Mouse (Mus musculus): ENCODE results near the gene Usp43. TPM values are rescaled to one million over a fixed set of nuclear protein-coding genes. Genes with fewer than 3 reads are reported as not detected.

The Usp43 gene
- polyA plus RNA-seq, 1 experiment, result 6.1 TPM

DNA sequence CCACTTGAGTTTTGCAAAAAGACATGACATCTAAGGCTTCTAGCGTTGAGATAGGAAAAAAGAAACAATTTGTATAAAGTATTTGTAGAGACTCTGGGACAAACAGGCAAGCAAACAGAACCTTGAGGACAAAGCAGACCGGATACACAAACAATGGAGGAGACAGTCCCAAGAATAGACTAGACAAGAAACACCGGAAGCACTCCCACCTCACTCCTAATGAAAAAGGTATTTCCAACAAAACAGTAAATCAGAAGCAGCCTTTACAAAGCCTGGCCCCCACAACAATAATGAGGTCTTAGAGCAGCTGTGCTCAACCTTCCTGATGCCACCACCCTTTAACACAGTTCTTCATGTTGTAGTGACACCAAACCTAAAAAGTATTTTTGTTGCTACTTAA lies 4.8 kb downstream of the Usp43 start:
- TF ChIP-seq CTCF (IDR thresholded peaks at IDR 0.05; ENCODE audit: extremely low read depth, insufficient read depth, low read length), result no peak
- no peaks in the 10 kb centered on the region for H3K4me1 ChIP-seq (ENCODE audit: control insufficient read depth, insufficient read depth, low read length)
- no peak overlapping the region for H3K4me3 ChIP-seq (ENCODE audit: insufficient read depth, low read length)
- no peak overlapping the region for H3K27ac ChIP-seq (ENCODE audit: insufficient read depth, low read length)

DNA sequence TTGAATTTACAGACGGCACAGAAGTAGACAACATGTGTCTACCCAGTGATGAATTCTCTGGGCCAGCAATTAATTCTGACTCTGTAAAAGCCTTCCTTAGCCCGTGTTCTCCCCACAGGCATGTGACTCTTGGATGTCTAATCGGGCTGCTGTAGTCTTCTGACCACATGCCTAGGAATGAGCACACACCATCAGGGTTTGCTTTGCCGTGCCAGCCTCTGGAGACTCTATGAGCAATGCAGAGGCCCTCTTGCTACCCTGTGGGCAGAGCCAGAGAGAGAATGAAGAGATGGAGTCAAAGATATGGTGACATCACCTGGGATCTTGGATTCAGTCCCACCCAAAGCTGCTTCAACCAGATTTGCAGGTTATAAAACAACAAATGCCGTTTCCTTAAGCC lies 10.9 kb downstream of the Usp43 start:
- TF ChIP-seq CTCF (IDR thresholded peaks at IDR 0.05; ENCODE audit: extremely low read depth, insufficient read depth, low read length), result no peak
- no peak for TF ChIP-seq POLR2A (IDR thresholded peaks at IDR 0.05; ENCODE audit: extremely low read depth, insufficient read depth, low read length)
- Histone ChIP-seq H3K4me1 (ENCODE audit: control insufficient read depth, insufficient read depth, low read length) (no peaks in the 10 kb centered on the region), H3K27ac (ENCODE audit: insufficient read depth, low read length) (no peak overlapping the region), H3K4me3 (ENCODE audit: insufficient read depth, low read length) (no peak overlapping the region)

DNA sequence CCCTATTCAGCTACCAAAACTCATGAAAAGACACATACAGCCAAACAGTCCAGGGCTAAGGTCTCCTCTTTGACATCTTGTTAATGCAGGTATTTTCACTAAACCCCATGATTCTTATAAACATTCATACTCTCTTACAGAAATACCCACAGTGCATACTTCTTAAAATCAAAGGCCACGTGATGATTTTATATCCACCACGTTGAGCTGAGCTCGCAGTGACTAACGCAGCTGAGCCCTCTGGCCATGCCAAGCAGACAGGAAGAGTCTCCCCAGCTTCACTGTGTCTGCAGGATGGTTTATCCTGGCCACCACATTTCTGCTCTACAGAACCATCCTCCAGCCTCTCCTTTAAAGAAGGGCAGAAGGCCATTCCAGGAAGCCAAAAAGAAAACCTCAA lies 18.2 kb downstream of the Usp43 start:
- Histone ChIP-seq H3K27ac (ENCODE audit: insufficient read depth, low read length) (no peak overlapping the region), H3K4me1 (ENCODE audit: control insufficient read depth, insufficient read depth, low read length) (no peaks in the 10 kb centered on the region), H3K4me3 (ENCODE audit: insufficient read depth, low read length) (no peak overlapping the region)
- no peak for TF ChIP-seq POLR2A (IDR thresholded peaks at IDR 0.05; ENCODE audit: extremely low read depth, insufficient read depth, low read length)
- TF ChIP-seq CTCF (IDR thresholded peaks at IDR 0.05; ENCODE audit: extremely low read depth, insufficient read depth, low read length), result no peak

DNA sequence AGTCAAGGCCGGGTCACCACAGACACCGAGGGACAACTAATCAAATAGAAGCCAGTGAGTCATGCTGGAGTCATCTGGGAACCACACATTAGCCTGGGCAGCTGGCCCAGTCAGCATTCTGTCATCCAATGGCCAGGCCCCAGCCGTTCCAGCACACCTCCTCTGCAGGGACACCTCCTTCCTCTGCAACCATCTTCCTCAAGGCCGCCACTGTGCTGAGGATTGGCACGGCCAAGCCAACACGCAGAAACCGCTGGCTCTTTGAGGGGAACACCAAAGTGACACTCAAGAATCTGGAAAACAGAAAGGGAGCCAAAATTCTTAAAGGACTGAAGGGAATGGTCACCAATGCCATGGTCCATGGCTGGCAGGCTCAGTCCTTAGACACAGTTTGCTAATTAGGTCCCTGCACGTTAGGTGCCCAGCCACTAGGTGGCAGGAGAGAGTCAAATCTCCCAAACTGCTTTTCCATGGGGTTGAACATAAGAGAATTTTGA lies 24.8 kb downstream of the Usp43 start:
- H3K4me3 ChIP-seq (ENCODE audit: insufficient read depth, low read length), result no peak overlapping the region
- peaks cover 3% of the 10 kb centered on the region; the same call in 1 of the 2 replicates for H3K4me1 ChIP-seq (ENCODE audit: control insufficient read depth, insufficient read depth, low read length)
- TF ChIP-seq CTCF (IDR thresholded peaks at IDR 0.05; ENCODE audit: extremely low read depth, insufficient read depth, low read length) (peak; percentile 86), POLR2A (IDR thresholded peaks at IDR 0.05; ENCODE audit: extremely low read depth, insufficient read depth, low read length) (no peak)
- H3K27ac ChIP-seq (ENCODE audit: insufficient read depth, low read length), result no peak overlapping the region

DNA sequence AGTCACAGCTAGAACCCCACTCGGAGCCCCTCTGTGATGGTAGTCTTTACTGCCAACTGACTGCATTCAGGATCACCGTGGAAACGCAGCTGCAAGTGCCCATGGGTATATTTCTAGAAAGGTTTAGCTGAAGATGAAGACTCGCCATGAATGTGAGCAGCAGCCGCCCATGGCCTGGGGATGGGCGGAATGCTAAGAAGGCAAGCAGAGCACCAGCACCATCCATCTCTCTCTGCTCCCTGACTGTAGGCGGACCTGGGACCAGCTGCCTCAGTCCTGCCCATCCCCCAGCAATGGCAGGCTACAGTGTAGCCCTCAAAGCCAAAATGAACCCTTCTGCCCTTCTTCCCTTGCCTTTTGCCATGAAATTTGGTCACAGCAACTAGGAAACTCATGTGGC lies 26.3 kb downstream of the Usp43 start:
- H3K4me3 ChIP-seq (ENCODE audit: insufficient read depth, low read length), result no peak overlapping the region
- H3K27ac ChIP-seq (ENCODE audit: insufficient read depth, low read length), result no peak overlapping the region
- TF ChIP-seq POLR2A (IDR thresholded peaks at IDR 0.05; ENCODE audit: extremely low read depth, insufficient read depth, low read length) (no peak), CTCF (IDR thresholded peaks at IDR 0.05; ENCODE audit: extremely low read depth, insufficient read depth, low read length) (no peak)
- peaks cover 3% of the 10 kb centered on the region; the same call in 1 of the 2 replicates for H3K4me1 ChIP-seq (ENCODE audit: control insufficient read depth, insufficient read depth, low read length)

DNA sequence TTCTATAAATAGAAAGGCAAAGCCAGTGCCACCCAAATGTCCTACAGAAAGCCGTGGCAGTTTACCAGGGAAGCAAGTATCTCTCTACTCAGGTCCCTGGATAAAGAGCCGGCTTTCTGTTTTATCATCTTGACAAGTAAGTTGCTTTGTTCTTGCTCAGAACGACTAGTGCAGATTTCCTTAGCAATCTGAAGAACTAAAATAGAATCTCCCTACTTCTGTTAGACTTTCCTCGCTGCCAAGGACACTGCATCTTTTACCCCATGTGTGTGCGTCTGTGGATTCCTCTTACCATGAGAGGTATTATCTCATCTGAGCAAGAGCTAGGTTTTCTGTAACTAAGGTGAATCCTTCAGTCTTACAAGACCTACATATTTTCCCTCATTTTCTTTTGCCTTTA lies 33.4 kb downstream of the Usp43 start:
- Histone ChIP-seq H3K4me3 (ENCODE audit: insufficient read depth, low read length) (no peak overlapping the region), H3K27ac (ENCODE audit: insufficient read depth, low read length) (peak overlapping the region; percentile 90), H3K4me1 (ENCODE audit: control insufficient read depth, insufficient read depth, low read length) (peaks cover 8% of the 10 kb centered on the region)
- TF ChIP-seq CTCF (IDR thresholded peaks at IDR 0.05; ENCODE audit: extremely low read depth, insufficient read depth, low read length), result no peak
- no peak for TF ChIP-seq POLR2A (IDR thresholded peaks at IDR 0.05; ENCODE audit: extremely low read depth, insufficient read depth, low read length)

DNA sequence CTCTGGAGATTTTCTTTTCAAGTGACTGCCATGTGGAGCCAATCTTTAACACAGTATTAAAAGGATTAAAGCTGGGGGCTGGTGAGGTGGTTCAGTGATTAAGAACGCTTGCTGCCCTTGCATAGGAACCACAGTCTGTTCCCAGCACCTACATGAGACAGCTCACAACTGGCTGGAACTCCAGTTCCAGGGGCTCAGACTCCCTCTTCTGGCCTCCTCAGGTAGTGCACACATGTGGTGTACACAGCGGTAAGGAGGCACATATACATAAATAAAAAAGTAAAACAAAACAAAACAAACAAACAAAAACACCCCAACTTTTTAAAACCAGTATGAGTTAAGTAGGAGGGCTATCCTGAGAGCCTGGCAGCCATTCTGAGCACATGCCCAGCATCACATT lies 36.0 kb downstream of the Usp43 start:
- Histone ChIP-seq H3K4me3 (ENCODE audit: insufficient read depth, low read length) (no peak overlapping the region), H3K4me1 (ENCODE audit: control insufficient read depth, insufficient read depth, low read length) (peaks cover 8% of the 10 kb centered on the region), H3K27ac (ENCODE audit: insufficient read depth, low read length) (no peak overlapping the region)
- TF ChIP-seq CTCF (IDR thresholded peaks at IDR 0.05; ENCODE audit: extremely low read depth, insufficient read depth, low read length) (0 out of 2 replicates have a peak, but pooled peaks have one; percentile 14), POLR2A (IDR thresholded peaks at IDR 0.05; ENCODE audit: extremely low read depth, insufficient read depth, low read length) (no peak)

DNA sequence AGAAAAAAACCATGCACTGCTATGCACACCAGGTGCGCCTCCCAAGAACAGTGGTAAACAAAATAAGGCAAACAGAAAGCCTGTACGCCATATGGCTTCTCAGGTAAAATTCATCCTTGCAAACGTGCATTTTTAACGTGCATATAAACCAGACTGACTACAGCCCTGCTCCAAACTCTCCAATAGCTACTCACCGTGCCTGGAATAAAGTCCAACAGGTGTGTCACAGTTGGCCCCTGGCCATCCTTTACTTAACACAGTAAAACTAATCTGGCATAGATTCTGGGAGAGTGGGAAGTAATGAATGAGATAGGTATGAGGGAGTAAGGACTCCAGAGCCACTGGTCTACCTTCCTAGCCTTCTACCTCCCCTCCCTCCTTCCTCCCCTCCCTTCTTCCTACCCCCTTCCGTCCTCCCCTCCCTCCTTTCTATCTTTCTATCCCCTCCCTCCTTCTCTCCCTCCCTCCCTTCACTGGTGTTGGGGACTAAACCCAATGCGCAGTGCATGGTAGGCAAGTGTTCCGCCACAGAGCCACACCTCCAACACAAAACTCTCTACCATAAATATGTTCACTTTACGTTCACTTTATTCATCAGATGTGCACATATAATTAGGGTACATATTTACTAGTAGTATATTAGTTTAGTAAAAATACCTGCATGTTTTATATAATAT lies 56.3 kb downstream of the Usp43 start:
- H3K27ac ChIP-seq (ENCODE audit: insufficient read depth, low read length), result no peak overlapping the region

DNA sequence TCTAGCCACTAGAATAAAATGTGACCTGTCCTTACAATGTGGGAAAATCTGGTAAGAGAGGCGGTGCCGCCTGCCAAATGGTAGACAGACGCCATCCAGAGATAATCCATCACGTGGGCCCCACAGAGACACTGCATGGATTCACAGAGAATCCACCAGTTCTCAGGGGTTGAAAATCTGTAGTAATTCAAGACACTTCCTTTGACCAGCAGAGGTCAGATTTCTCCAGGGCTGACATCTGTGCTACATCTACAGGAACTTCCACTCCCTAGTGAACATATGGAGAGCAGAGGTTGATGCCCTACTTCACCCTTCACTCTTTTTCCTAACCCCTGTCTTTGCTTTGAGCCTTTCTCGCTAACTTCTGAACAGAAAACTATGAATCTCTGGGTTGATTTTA lies 56.9 kb downstream of the Usp43 start:
- H3K4me1 ChIP-seq (ENCODE audit: control insufficient read depth, insufficient read depth, low read length), result peaks cover 2% of the 10 kb centered on the region; the same call in 1 of the 2 replicates

More for the DNA sequence above, 56.3 kb downstream of the Usp43 start:
- no peak overlapping the region for H3K4me3 ChIP-seq (ENCODE audit: insufficient read depth, low read length)
- TF ChIP-seq POLR2A (IDR thresholded peaks at IDR 0.05; ENCODE audit: extremely low read depth, insufficient read depth, low read length) (no peak), CTCF (IDR thresholded peaks at IDR 0.05; ENCODE audit: extremely low read depth, insufficient read depth, low read length) (no peak)
- peaks cover 2% of the 10 kb centered on the region; the same call in 1 of the 2 replicates for H3K4me1 ChIP-seq (ENCODE audit: control insufficient read depth, insufficient read depth, low read length)

DNA sequence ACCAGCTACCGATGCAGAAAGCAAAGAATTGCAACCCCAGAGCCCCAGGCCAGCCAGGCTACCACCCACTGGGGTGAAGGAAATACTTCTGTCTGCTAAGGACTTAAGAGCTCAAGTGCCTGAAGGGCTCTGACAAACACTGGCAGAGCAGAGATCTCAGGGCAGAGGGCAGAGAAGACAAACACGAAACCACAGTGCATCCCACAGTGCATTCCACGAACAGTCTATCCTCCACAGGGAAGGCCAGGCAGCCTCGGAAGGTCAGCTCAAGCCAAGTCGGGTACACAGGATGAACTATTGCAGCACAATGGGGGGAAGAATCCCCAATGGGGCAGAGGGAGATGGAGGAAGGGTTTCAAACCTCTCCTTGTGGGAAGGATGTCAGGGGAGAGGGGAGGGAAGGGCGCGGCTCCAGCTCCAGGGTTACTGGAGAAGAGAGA lies 60.5 kb downstream of the Usp43 start:
- H3K4me3 ChIP-seq (ENCODE audit: insufficient read depth, low read length), result no peak overlapping the region
- no peak for TF ChIP-seq CTCF (IDR thresholded peaks at IDR 0.05; ENCODE audit: extremely low read depth, insufficient read depth, low read length)
- no peak for TF ChIP-seq POLR2A (IDR thresholded peaks at IDR 0.05; ENCODE audit: extremely low read depth, insufficient read depth, low read length)
- peaks cover 2% of the 10 kb centered on the region; the same call in 1 of the 2 replicates for H3K4me1 ChIP-seq (ENCODE audit: control insufficient read depth, insufficient read depth, low read length)
- no peak overlapping the region for H3K27ac ChIP-seq (ENCODE audit: insufficient read depth, low read length)

More for the DNA sequence above, 56.9 kb downstream of the Usp43 start:
- no peak overlapping the region for H3K4me3 ChIP-seq (ENCODE audit: insufficient read depth, low read length)
- TF ChIP-seq POLR2A (IDR thresholded peaks at IDR 0.05; ENCODE audit: extremely low read depth, insufficient read depth, low read length) (no peak), CTCF (IDR thresholded peaks at IDR 0.05; ENCODE audit: extremely low read depth, insufficient read depth, low read length) (no peak)
- no peak overlapping the region for H3K27ac ChIP-seq (ENCODE audit: insufficient read depth, low read length)
